Mouse (Mus musculus) mouse trophoblast stem cell (cell line): ENCODE measurements around the gene Ell3.
"Not testable (repeated sequence)": the region's sequence is repeated elsewhere in the genome, so short reads cannot be mapped to it uniquely, and the experiment has no call there.

Experiments
- in situ Hi-C, 2 experiments: fragments of 300-500 bp; cut with MseI, MboI; formaldehyde crosslinking; loops; 2 replicates in 1 of 2; 3 replicates in 1 of 2; pipeline ENCODE4 v1.15.1; 2025

Gene Ell3

GRCm38 (mm10) chr2:121444178-121444577 is at the start of gene Ell3:
TSS of gene Ell3 (minus strand) at chr2:121444278.
- in situ Hi-C loops, result no loop called here

DNA sequence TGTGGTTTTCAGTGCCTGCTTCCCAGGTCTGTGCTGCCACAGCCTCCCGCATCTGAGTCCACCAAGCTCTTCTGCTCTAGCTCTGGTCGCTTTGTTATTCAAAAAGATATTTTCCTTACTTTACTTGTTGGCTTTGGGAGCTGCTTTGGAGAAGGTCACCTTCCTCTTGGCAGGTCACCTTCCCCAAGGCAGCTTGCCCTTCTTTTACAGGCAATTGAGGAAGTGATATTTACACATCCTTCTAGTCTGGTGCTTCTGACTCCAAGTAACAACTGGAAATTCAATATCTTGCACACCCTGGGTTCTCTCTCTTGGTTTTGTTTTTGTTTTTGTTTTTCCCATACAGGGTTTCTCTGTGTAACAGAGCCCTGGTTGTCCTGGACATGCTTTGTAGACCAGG is 40.3 kb upstream of the Ell3 start:
- in situ Hi-C loops, result not testable (repeated sequence)

DNA sequence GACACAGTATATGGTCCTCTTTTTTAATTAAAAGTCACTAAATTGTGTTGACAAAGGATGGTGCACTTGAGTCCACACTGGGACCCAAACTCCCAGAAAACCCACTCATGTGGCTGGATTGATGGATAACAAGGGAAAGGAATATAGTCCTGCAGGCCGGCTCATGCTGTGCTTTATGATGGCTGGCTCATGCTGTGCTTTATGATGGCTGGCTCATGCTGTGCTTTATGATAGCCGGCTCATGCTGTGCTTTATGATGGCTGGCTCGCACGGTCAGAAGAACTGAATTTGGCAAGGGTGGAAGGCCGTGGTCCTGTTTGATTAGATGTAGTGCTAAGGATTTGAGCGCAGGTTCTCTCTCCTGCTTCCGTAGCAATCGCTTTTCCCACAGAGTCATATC is 39.5 kb upstream of the Ell3 start:
- in situ Hi-C loops, result no loop called here

DNA sequence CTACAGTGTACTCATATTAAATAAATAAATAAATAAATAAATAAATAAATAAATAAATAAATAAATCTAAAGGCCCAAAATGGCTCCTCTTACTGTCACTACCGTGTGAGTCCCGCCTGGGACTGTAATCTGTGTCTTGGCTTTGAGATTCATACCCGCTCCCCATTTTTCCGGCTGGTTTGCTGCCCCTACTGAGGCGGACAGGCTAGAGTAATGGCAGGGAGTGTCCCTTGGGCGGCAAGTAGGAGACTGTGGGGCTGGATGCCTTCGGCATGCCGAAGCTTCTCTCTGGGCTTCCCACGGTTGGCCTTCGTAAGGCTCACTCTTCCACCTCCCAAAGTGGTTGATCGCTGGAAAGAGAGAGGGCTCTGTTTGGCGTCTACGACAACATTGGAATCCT is 36.8 kb upstream of the Ell3 start:
- in situ Hi-C loops, result not testable (repeated sequence)

- in situ Hi-C loops, result no loop called here
Measured at GRCm38 (mm10) chr2:121480498-121480897, 36.4 kb upstream of the Ell3 start.

DNA sequence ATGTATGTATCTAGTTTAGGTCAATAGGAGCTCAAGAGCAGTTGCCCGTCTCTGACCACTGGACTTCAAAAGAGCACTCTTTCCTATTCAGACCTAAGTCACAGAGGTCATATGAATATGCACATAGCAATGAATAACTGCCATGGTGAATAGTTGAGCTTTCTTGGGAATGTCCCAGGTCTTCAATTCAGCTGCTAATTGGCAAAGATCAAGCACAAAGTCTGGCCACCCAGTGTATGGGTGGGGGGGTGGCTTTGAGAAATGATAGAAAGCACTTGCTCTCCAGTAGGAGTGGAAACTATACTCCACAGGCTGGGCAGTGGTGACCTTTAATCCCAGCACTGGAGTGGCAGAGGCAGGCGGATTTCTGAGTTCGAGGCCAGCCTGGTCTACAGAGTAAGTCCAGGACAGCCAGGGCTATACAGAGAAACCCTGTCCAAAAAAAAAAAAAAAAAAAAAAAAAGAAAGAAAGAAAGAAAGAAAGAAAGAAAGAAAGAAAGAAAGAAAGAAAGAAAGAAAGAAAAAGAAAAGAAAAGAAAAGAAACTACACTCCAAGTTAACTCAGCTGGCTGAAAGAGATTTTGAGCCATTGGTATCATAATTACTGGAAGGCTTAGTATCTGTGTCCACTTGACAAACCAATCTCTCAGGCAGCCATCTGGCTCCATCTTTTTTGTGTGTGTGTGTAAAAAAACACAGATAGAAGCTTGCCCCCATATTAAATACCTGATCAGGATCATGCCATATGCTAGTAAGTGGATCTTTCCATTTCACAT is 33.6 kb upstream of the Ell3 start:
- in situ Hi-C loops, result no loop called here

DNA sequence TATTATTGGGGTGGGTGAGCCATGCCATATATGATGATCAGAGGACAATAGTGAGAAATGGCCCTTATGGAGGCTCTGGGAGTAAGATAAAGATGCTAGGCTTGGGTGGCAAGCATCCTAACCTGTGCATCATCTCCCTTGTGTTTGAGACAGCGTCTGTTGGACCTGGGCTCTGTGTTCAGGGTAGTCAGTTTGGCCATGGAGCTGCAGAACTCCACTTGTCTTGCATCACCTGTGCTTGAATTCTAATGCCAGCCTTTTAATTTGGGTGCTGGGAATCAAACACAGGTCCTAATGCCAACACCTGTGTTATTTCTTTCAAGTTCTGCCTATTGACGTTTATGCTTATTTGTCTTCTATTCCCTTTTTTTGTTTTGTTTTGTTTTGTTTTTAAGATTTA is 31.2 kb upstream of the Ell3 start:
- in situ Hi-C loops, result not testable (repeated sequence)

GRCm38 (mm10) chr2:121474180-121474535 is 30.1 kb upstream of the Ell3 start:
- in situ Hi-C loops, result no loop called here

GRCm38 (mm10) chr2:121473301-121474179 is 29.5 kb upstream of the Ell3 start, which contains the start of gene Mfap1b:
TSS of gene Mfap1b (minus strand) at chr2:121474067.
- in situ Hi-C loops, result not testable (repeated sequence)

GRCm38 (mm10) chr2:121472783-121473182 is 28.7 kb upstream of the Ell3 start:
- in situ Hi-C loops, result not testable (repeated sequence)

DNA sequence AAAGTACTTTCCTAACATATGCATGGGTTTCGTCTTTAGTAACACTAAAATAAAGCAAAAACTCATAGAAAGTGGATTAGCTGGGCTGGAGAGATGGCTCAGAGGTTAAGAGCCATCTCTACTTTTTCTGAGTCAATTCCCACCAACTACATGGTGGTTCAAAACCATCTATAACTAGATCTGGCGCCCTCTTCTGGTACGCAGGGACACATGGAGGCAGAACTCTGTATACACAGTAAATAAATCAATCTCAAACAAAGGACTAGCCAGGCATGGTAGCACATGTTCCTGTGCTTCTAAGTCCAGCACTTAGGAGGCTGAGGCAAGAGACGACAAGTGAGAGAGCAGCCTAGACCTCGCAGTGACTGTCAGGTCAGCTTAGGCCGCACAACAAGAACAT is 24.9 kb upstream of the Ell3 start:
- in situ Hi-C loops, result not testable (repeated sequence)

GRCm38 (mm10) chr2:121460071-121460470 is 16.0 kb upstream of the Ell3 start:
- in situ Hi-C loops, result no loop called here

- in situ Hi-C loops, result no loop called here
Measured at GRCm38 (mm10) chr2:121456692-121457642, 12.9 kb upstream of the Ell3 start, which contains the start of gene Serinc4. TSS of gene Serinc4 (minus strand) at chr2:121456781.

- in situ Hi-C loops, result no loop called here
Measured at GRCm38 (mm10) chr2:121455534-121455933, 11.5 kb upstream of the Ell3 start.

DNA sequence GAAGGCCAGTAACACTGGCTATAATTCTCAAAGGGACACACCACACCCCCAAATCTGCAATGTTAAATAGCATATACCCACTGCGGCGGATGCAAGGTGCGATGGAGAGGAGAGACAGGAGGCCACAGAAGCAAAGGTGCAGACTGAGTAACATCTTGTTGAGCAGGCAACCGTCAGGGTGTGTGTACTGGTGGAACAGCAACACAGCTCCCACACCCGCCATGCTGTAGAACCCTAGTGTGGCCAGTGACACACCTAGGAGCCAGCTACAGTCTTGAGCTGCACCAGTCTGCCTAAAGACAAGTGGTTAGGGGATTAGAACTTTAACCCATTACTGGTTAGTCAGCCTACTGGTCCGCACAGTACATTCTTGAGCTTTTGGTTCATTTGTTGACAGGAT is 9.8 kb upstream of the Ell3 start:
- in situ Hi-C loops, result no loop called here

DNA sequence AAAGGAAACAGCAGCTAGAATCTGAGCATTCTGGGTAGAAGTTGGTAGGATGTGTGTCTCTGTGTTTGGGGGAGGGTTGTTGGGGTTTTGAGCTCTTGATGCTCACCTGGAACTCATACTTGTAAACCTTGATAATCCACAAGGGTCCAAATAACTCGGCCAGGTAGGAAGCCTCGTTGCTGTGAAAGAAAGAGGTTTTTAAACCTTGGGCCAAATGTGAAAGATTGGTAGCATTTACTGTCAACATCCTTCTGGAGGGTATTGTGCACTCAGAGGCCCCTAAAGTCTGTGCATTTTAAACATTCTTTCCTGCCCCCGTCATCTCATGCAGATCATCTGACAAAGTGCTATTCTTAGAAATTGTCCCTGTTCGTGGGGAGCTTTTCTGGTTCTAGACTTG is 8.9 kb upstream of the Ell3 start, which contains the start of gene Hypk:
Gene Hypk, plus strand, starts transcription at position 301 of the 400 bp plus-strand sequence.
- in situ Hi-C loops, result no loop called here

DNA sequence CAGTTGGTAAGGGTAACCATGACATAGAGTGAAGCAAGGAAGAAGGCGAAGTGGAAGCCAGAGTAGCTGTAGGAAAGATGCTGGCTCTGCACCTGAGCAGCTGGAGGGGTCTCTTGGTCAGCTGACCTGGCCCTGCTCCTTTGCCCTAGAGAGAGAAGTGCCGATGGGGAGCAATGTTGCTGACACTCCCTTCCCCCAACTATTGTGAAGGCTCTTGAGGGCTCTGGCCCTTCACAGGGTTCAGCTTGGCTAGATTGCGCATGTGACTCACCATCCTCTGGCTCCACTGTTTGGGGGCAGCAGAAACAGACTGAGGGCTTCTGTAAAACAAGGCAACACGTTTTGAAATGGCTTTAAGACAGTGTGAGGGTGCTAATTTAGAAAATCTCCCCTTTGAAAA is 8.3 kb upstream of the Ell3 start:
- in situ Hi-C loops, result no loop called here

DNA sequence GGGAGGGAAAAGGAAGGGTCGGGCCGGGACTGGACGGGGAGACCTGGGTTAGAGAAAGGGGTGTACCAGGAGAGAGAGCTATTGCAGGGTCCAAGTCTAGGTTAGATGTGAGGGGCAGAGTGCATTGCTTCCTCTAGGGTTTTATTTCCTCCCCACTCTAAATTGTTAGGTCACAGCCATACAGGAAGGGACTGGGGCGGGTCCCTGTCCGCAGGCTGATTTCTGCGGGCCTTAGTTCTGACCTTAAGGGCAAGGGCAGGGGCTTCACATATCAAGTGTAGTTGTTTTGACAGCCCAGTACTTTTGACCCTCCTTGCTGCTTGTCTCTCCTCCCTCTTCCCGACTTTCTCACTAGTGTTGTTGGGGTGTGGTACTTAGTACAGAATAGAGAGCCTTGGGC is 6.0 kb upstream of the Ell3 start:
- in situ Hi-C loops, result no loop called here

DNA sequence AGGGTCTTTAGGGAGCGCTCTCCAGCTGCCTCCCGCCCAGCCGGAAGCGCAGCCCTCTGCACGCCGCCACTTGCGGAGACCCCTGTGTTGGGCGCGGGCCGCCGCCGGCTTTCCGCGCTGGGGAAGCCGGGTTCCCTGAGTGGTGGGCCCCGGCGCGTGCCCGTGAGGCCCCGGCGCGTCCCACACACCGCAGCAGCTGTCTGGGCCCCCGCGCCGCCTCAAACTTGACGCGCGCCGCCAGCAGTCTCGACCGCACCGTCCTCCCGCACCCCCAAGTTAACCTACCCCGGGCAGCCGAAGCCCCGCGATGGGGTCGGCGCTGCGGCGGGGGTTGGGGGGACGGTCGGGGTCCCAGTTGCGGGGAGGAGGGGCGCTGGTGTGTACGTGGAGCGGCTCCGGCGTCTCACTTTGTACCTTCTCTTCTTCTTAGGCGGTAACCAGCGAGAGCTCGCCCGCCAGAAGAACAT is 5.5 kb upstream of the Ell3 start:
- in situ Hi-C loops, result no loop called here

GRCm38 (mm10) chr2:121448739-121449535 is 4.9 kb upstream of the Ell3 start, which contains the start of gene Serf2:
TSS of gene Serf2 (plus strand) at chr2:121449195.
- in situ Hi-C loops, result no loop called here
